Mouse (Mus musculus): ENCODE measurements around the gene Ppil4.

DNA sequence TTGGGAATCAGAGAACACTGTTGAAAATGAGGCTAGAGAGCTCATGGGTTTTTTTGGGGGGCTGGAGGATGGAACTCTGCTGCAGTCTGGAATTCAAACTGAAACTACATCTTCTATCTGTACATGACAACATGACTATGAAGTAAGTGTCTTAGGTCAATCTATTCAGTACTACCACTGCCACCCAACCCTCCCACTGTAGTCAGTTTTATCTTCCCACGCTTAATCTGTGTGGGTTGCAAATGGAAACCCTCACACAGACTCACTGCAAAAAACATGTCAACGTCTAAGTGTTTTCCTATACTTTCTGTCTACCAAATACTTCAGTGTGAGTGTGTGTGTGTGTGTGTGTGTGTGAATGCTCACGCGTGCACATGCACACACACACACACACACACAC, 50.5 kb downstream of the Ppil4 start:
- TF ChIP-seq USF1 (IDR thresholded peaks at IDR 0.05; ENCODE audit: low read depth) (no peak), CEBPB (IDR thresholded peaks at IDR 0.05; ENCODE audit: insufficient read depth, poor library complexity, severe bottlenecking) (no peak), POLR2A (IDR thresholded peaks at IDR 0.05; ENCODE audit: insufficient read length, low read depth) (no peak), TCF12 (IDR thresholded peaks at IDR 0.05; ENCODE audit: insufficient read depth, poor library complexity, severe bottlenecking) (no peak), SRF (IDR thresholded peaks at IDR 0.05; ENCODE audit: control insufficient read depth, insufficient read length, low read depth) (no peak), E2F4 (IDR thresholded peaks at IDR 0.05; ENCODE audit: insufficient read depth) (no peak), REST (IDR thresholded peaks at IDR 0.05; ENCODE audit: insufficient read depth, insufficient read length) (no peak)

Data from myocyte (in vitro differentiated cells).